Mouse (Mus musculus) R1 (cell line): ENCODE measurements at regions not wholly inside any gene's neighbourhood (a gene's known extent, or its start where the extent isn't known, plus 50 kb on each side); places are given as distances from the start of the nearest gene placed in this dataset.

ENCODE experiments used
- DNase-seq: peaks from one replicate; pipeline ENCODE4 v3.0.0-alpha.2; 2018; ENCODE audit warnings: low read depth, low spot score

- peak; percentile 94 for DNase-seq
Measured at GRCm38 (mm10) chr6:60217840-60218239, 611.8 kb downstream of the Snca start.

- peak; percentile 81 for DNase-seq
Measured at GRCm38 (mm10) chr6:60201548-60201947, 628.1 kb downstream of the Snca start.
